Mouse (Mus musculus): ENCODE data around the gene Gm21970. TPM values are rescaled to one million over a fixed set of nuclear protein-coding genes. Genes with fewer than 3 reads are reported as not detected.

Gm21970 gene
- polyA plus RNA-seq, 1 experiment: not detected

- H3K9ac ChIP-seq (ENCODE audit: low read depth, poor library complexity, severe bottlenecking): no peak overlapping the region
- no peak overlapping the region for H3K4me3 ChIP-seq (ENCODE audit: low read depth, low read length)
- H3K36me3 ChIP-seq (ENCODE audit: control insufficient read depth, insufficient read depth, low read length, poor library complexity, severe bottlenecking): no peaks in the 10 kb centered on the region
- H3K27ac ChIP-seq (ENCODE audit: insufficient read depth, low read length): no peak overlapping the region
- H3K27me3 ChIP-seq (ENCODE audit: control insufficient read depth, insufficient read depth, low read length, poor library complexity, severe bottlenecking): no peaks in the 10 kb centered on the region
- TF ChIP-seq CTCF (IDR thresholded peaks at IDR 0.05; ENCODE audit: low read depth, low read length): no peak
- no peak for TF ChIP-seq EP300 (IDR thresholded peaks at IDR 0.05; ENCODE audit: insufficient read depth, low read depth, low read length)
- no peak for TF ChIP-seq POLR2A (IDR thresholded peaks at IDR 0.05; ENCODE audit: insufficient read depth, low read length)
- H3K9me3 ChIP-seq (replicated peaks; ENCODE audit: control insufficient read depth, insufficient read depth, low read length, poor library complexity, severe bottlenecking): no peaks in the 10 kb centered on the region
- H3K4me1 ChIP-seq (ENCODE audit: control insufficient read depth, insufficient read depth, low read length): no peaks in the 10 kb centered on the region
Measured at GRCm38 (mm10) chr16:91416938-91417337, 25.4 kb downstream of the Gm21970 start.

GRCm38 (mm10) chr16:91418531-91418930 is 27.0 kb downstream of the Gm21970 start:
- H3K4me3 ChIP-seq (ENCODE audit: low read depth, low read length): no peak overlapping the region
- no peaks in the 10 kb centered on the region for H3K4me1 ChIP-seq (ENCODE audit: control insufficient read depth, insufficient read depth, low read length)
- H3K9me3 ChIP-seq (replicated peaks; ENCODE audit: control insufficient read depth, insufficient read depth, low read length, poor library complexity, severe bottlenecking): no peaks in the 10 kb centered on the region
- no peak overlapping the region for H3K27ac ChIP-seq (ENCODE audit: insufficient read depth, low read length)
- H3K36me3 ChIP-seq (ENCODE audit: control insufficient read depth, insufficient read depth, low read length, poor library complexity, severe bottlenecking): no peaks in the 10 kb centered on the region
- TF ChIP-seq POLR2A (IDR thresholded peaks at IDR 0.05; ENCODE audit: insufficient read depth, low read length): no peak
- no peaks in the 10 kb centered on the region for H3K27me3 ChIP-seq (ENCODE audit: control insufficient read depth, insufficient read depth, low read length, poor library complexity, severe bottlenecking)
- H3K9ac ChIP-seq (ENCODE audit: low read depth, poor library complexity, severe bottlenecking): no peak overlapping the region

- Histone ChIP-seq H3K27me3 (ENCODE audit: control insufficient read depth, insufficient read depth, low read length, poor library complexity, severe bottlenecking) (no peaks in the 10 kb centered on the region), H3K9ac (ENCODE audit: low read depth, poor library complexity, severe bottlenecking) (no peak overlapping the region), H3K4me3 (ENCODE audit: low read depth, low read length) (no peak overlapping the region), H3K36me3 (ENCODE audit: control insufficient read depth, insufficient read depth, low read length, poor library complexity, severe bottlenecking) (no peaks in the 10 kb centered on the region), H3K4me1 (ENCODE audit: control insufficient read depth, insufficient read depth, low read length) (peaks cover 1% of the 10 kb centered on the region), H3K9me3 (replicated peaks; ENCODE audit: control insufficient read depth, insufficient read depth, low read length, poor library complexity, severe bottlenecking) (no peaks in the 10 kb centered on the region), H3K27ac (ENCODE audit: insufficient read depth, low read length) (no peak overlapping the region)
- no peak for TF ChIP-seq POLR2A (IDR thresholded peaks at IDR 0.05; ENCODE audit: insufficient read depth, low read length)
- TF ChIP-seq EP300 (IDR thresholded peaks at IDR 0.05; ENCODE audit: insufficient read depth, low read depth, low read length): 0 out of 2 replicates have a peak, but pooled peaks have one; percentile 14
Measured at GRCm38 (mm10) chr16:91425816-91426215, 34.3 kb downstream of the Gm21970 start.

DNA sequence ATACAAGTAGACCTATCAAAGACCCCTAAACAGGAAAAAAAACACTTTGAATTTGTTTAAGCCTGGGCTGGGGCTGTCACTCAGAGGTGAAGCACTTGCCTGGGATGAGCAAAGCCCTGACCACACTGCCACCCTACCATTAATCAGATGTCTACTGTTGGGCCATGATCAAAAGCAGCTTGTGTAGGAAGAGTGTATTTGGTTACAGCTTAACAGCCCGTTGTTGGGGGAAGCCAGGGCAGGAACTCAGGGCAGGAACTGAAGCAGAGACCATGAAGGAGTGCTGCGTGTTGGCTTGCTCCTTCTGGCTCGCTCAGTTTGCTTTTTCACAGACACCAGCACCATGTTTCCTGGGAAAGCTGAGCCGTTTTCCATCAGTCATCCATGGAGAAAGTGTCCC is 35.1 kb downstream of the Gm21970 start:
- no peak overlapping the region for H3K27ac ChIP-seq (ENCODE audit: insufficient read depth, low read length)
- TF ChIP-seq CTCF (IDR thresholded peaks at IDR 0.05; ENCODE audit: low read depth, low read length) (no peak), POLR2A (IDR thresholded peaks at IDR 0.05; ENCODE audit: insufficient read depth, low read length) (no peak), EP300 (IDR thresholded peaks at IDR 0.05; ENCODE audit: insufficient read depth, low read depth, low read length) (no peak)
- no peaks in the 10 kb centered on the region for H3K27me3 ChIP-seq (ENCODE audit: control insufficient read depth, insufficient read depth, low read length, poor library complexity, severe bottlenecking)
- H3K36me3 ChIP-seq (ENCODE audit: control insufficient read depth, insufficient read depth, low read length, poor library complexity, severe bottlenecking): no peaks in the 10 kb centered on the region
- no peak overlapping the region for H3K9ac ChIP-seq (ENCODE audit: low read depth, poor library complexity, severe bottlenecking)
- H3K4me3 ChIP-seq (ENCODE audit: low read depth, low read length): no peak overlapping the region
- H3K9me3 ChIP-seq (replicated peaks; ENCODE audit: control insufficient read depth, insufficient read depth, low read length, poor library complexity, severe bottlenecking): no peaks in the 10 kb centered on the region
- H3K4me1 ChIP-seq (ENCODE audit: control insufficient read depth, insufficient read depth, low read length): peaks cover 1% of the 10 kb centered on the region

DNA sequence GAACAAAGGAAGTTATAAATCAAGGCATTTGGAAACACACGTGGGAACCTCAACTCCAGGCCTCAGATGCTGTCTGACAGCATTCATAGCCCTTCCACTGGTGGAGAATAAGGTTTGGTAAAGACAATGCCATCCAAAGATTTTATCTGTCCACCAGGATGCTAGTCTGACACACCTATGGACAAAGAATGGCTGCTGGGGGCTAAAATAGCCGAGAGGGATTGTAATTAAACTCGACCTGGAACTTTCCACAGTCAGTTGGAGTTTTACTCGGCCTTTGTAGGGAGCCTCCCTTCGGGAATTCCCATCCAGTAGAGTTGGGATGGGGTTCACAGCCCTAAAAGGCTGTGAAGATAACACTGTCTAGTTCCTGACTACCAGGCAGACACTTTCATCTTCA is 35.9 kb downstream of the Gm21970 start:
- TF ChIP-seq EP300 (IDR thresholded peaks at IDR 0.05; ENCODE audit: insufficient read depth, low read depth, low read length) (no peak), POLR2A (IDR thresholded peaks at IDR 0.05; ENCODE audit: insufficient read depth, low read length) (no peak), CTCF (IDR thresholded peaks at IDR 0.05; ENCODE audit: low read depth, low read length) (no peak)
- no peak overlapping the region for H3K9ac ChIP-seq (ENCODE audit: low read depth, poor library complexity, severe bottlenecking)
- no peak overlapping the region for H3K4me3 ChIP-seq (ENCODE audit: low read depth, low read length)
- no peaks in the 10 kb centered on the region for H3K27me3 ChIP-seq (ENCODE audit: control insufficient read depth, insufficient read depth, low read length, poor library complexity, severe bottlenecking)
- no peaks in the 10 kb centered on the region for H3K9me3 ChIP-seq (replicated peaks; ENCODE audit: control insufficient read depth, insufficient read depth, low read length, poor library complexity, severe bottlenecking)
- no peaks in the 10 kb centered on the region for H3K36me3 ChIP-seq (ENCODE audit: control insufficient read depth, insufficient read depth, low read length, poor library complexity, severe bottlenecking)
- peaks cover 1% of the 10 kb centered on the region for H3K4me1 ChIP-seq (ENCODE audit: control insufficient read depth, insufficient read depth, low read length)
- H3K27ac ChIP-seq (ENCODE audit: insufficient read depth, low read length): no peak overlapping the region

GRCm38 (mm10) chr16:91428259-91428865 is 36.8 kb downstream of the Gm21970 start:
- no peaks in the 10 kb centered on the region for H3K36me3 ChIP-seq (ENCODE audit: control insufficient read depth, insufficient read depth, low read length, poor library complexity, severe bottlenecking)
- no peak overlapping the region for H3K9ac ChIP-seq (ENCODE audit: low read depth, poor library complexity, severe bottlenecking)
- H3K4me1 ChIP-seq (ENCODE audit: control insufficient read depth, insufficient read depth, low read length): peaks cover 1% of the 10 kb centered on the region
- no peaks in the 10 kb centered on the region for H3K27me3 ChIP-seq (ENCODE audit: control insufficient read depth, insufficient read depth, low read length, poor library complexity, severe bottlenecking)
- no peak overlapping the region for H3K4me3 ChIP-seq (ENCODE audit: low read depth, low read length)
- H3K9me3 ChIP-seq (replicated peaks; ENCODE audit: control insufficient read depth, insufficient read depth, low read length, poor library complexity, severe bottlenecking): no peaks in the 10 kb centered on the region
- TF ChIP-seq POLR2A (IDR thresholded peaks at IDR 0.05; ENCODE audit: insufficient read depth, low read length): no peak
- no peak for TF ChIP-seq CTCF (IDR thresholded peaks at IDR 0.05; ENCODE audit: low read depth, low read length)
- no peak for TF ChIP-seq EP300 (IDR thresholded peaks at IDR 0.05; ENCODE audit: insufficient read depth, low read depth, low read length)
- H3K27ac ChIP-seq (ENCODE audit: insufficient read depth, low read length): no peak overlapping the region

All from ES-Bruce4 (cell line).